Mouse (Mus musculus) right cerebral cortex, postnatal 14 days (tissue): Measurements from ENCODE around the gene Lcor.

ENCODE experiments used
- DNase-seq: peaks from one replicate; pipeline ENCODE4 v3.0.0; 2022

The Lcor gene

DNA sequence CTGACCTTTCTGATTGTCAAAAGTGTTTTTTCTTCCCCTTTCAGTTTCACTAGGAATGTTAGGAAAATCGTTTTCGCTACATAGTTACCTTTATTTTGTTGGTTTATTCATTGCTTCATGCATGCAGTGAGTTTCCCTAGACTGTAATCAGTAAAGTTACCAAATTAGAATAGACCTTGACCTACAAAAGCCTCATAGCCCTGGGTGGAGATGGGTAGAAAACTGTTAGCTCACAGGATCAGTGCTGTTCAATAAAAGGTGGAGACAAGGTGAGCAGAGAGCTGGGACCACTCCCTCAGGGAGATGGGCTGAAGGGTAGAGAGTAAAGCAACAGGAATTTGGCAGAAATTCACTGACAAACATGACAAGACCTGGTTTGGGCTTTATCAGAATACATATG is 91.3 kb downstream of the Lcor start:
- DNase-seq, result no peak

GRCm38 (mm10) chr19:41577576-41577975 is 95.1 kb downstream of the Lcor start:
- no peak for DNase-seq

GRCm38 (mm10) chr19:41579311-41579920 is 97.0 kb downstream of the Lcor start:
- peak; percentile 32 for DNase-seq

DNA sequence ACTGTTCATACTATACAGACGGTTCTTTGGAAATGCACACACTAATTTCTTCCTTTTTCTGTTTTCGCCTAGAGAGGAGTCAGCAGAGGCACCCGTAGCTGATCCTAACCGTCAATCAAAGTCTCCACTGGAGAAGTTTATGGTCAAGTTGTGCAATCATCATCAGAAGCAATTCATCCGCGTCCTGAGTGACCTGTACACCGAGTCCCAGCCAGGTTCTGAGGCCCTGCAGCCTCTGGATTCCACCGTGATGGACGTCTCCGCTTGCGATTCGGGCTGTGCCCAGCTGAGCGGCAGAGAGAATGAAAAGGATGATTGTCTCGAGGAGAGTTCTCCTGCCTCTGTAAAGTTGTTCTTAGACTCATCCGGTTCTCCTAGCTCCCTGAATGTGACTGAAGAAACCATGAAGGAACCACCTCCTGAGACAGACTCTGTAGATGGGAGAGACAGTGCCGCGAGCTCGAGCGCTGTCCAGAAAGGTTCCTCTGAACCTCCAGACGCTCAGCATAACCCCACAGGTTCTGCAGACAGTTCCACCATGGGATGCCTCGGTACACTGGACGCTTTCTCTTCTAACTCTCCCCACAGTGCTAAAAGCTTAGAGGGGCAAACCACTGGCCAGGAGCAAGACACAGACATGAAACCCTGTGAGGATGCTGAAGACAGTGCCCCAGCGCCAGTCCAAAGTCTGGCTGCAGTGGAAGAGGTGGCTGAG is 99.4 kb downstream of the Lcor start, which contains the start of gene Gm340:
Gene Gm340, plus strand, starts transcription at position 665 of the 715 bp plus-strand sequence.
- DNase-seq, result no peak

DNA sequence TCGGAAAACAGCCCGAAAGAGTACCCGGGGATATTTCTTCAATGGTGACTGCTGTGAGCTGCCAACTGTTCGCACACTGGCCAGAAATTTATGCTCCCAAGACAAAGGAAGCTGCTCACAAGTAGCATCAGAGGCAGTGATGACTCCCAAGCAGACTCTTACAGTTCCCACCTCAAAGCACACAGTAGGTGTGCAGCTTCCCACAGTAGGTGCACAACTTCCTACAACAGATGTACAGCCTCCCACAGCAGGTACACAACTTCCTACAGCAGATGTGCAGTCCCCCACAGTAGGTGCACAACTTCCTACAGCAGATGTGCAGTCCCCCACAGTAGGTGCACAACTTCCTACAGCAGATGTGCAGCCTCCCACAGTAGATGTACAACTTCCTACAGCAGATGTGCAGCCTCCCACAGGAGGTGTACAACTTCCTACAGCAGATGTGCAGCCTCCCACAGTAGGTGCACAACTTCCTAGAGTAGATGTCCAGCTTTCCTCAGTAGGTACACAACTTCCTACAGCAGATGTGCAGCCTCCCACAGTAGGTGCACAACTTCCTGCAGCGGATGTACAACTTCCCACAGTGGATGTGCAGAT is 100.6 kb downstream of the Lcor start:
- DNase-seq, result no peak

- no peak for DNase-seq
Observed at GRCm38 (mm10) chr19:41586752-41587151, 104.3 kb downstream of the Lcor start.

- no peak for DNase-seq
Observed at GRCm38 (mm10) chr19:41587431-41588222, 105.2 kb downstream of the Lcor start.

DNA sequence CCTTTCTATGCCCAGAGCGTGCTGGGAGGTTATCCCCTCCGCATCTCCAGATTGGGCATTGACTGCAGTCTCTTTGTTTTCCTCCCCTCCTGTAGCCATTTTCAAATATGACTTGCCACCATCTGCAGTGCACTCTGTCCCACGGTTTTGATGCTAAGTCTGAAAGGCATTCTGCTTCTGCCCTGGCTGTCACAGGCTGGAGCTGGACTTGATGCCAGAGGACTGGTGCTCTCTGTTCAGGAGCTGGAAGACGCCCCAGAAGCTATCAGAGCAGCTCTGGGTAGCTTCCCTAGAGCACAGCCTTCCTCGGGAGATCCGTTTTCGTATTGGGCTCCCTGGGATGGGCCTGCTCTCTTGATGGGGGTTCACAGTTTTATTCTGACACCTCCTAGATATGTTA is 106.6 kb downstream of the Lcor start:
- DNase-seq, result no peak

DNA sequence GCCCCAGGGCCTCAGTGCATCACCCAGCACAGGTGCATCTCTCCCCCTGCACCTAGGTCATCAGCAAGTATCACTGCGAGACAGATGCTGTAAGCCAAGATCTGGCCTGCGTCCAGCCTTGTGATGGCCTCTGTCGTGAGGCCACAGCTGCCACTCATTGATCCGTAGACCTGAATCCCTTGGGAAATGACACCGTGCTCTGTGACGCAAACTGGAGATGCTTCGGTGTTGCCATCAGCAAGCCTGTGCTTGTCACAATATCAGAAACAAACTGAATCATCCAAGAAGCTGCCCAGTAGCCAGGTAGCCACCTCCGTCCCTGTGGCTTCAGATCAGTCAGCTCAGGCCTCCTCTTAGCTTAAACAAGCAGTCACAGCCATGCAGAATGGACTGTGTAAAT is 107.2 kb downstream of the Lcor start:
- DNase-seq, result no peak

- no peak for DNase-seq
Observed at GRCm38 (mm10) chr19:41591808-41592207, 109.4 kb downstream of the Lcor start.

DNA sequence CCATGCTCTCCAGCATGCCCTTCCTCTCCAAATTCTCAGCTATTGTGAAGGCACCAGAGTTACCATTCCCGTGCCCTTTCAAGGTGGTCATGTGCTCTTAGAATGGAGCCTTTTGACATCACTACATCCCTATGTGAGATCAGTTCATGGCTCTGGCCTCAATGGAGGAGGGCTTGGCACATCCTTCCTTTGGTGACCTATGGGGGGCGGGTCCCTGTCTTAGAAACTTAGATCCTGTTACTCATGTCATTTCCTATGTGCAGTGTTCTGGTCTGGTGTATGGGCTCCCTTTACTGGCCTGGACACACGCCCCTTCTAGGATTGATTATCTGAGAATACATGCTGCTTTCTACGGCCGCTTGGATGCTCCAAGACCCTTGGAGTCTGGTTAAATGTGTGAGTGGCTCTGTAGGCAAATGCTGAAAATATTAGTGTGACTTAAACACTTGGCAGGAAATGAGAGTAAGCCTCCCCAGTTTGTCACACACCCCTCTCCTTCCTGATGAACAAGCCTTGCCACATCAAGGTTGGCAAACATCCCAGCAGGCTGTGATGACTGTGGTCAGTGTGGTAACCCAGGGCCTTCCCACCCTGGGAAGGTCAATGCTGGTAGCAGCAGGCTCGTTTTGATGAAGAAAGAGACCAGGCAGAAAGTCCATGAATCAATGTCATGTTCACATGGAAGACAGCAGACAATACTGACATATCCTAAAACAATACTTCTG is 114.9 kb downstream of the Lcor start:
- no peak for DNase-seq

DNA sequence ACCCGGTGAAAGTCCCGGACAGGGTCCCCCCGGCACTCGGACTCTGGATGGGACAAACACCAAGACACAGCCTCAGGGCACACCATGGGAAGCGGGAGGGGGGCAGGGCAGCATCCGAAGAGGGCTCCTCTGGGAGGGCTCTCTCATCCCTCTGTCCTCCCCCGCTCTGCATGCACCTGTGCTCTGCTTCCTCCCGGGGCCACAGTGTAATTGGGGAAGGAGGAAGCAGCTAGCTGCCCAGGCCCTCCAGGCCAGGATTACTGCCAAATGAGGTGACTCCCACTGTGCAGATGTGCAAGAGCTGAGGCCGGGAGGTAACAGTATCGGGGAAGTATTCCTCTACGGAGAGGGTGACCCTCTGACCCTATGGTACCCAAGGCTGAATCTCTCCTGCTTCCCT is 118.2 kb downstream of the Lcor start:
- no peak for DNase-seq

- DNase-seq, result no peak
Observed at GRCm38 (mm10) chr19:41606208-41606987, 124.0 kb downstream of the Lcor start.

- DNase-seq, result no peak
Observed at GRCm38 (mm10) chr19:41611683-41612082, 129.2 kb downstream of the Lcor start.
